Mouse (Mus musculus): Measurements from ENCODE around the gene Inava.

GRCm38 (mm10) chr1:136223758-136224342 is 10.2 kb downstream of the Inava start:
- no peak for TF ChIP-seq CTCF (IDR thresholded peaks at IDR 0.05; ENCODE audit: low read depth)
- TF ChIP-seq EP300 (IDR thresholded peaks at IDR 0.05; ENCODE audit: low read depth): no peak
